Mouse (Mus musculus) forebrain, embryonic 12.5 days (tissue): ENCODE data around the gene Zic5. TPM values are rescaled to one million over a fixed set of nuclear protein-coding genes. Genes with fewer than 3 reads are reported as not detected.

Experiments used
- ATAC-seq: fragments of 200-750 bp; cut with Nextera tagmentation; 2 replicates; pipeline ENCODE4 v1.8.0; 2017; ENCODE audit warnings: moderate TSS enrichment; ENCODE audit not compliant: low FRiP score
- H3K27ac ChIP-seq: fragments of 300-500 bp; sonication (generic); 2 replicates; pipeline ENCODE4 v1.5.1; 2016; ENCODE audit warnings: mild to moderate bottlenecking
- H3K27me3 ChIP-seq: fragments of 300-500 bp; sonication (generic); 2 replicates; pipeline ENCODE4 v1.6.1; 2016; ENCODE audit warnings: mild to moderate bottlenecking
- H3K36me3 ChIP-seq: fragments of 300-500 bp; sonication (generic); replicated peaks from 2 replicates; pipeline ENCODE4 v1.6.1; 2016; ENCODE audit warnings: mild to moderate bottlenecking
- H3K4me1 ChIP-seq: fragments of 300-500 bp; sonication (generic); 2 replicates; pipeline ENCODE4 v1.6.1; 2016
- H3K4me2 ChIP-seq: fragments of 300-500 bp; sonication (generic); 2 replicates; pipeline ENCODE4 v1.6.1; 2016; ENCODE audit warnings: mild to moderate bottlenecking, moderate library complexity
- H3K4me3 ChIP-seq: fragments of 300-500 bp; sonication (generic); replicated peaks from 2 replicates; pipeline ENCODE4 v1.5.1; 2016; ENCODE audit warnings: mild to moderate bottlenecking
- H3K9ac ChIP-seq: fragments of 300-500 bp; sonication (generic); 2 replicates; pipeline ENCODE4 v1.6.1; 2016; ENCODE audit warnings: mild to moderate bottlenecking
- H3K9me3 ChIP-seq: fragments of 300-500 bp; sonication (generic); 2 replicates; pipeline ENCODE4 v1.6.1; 2016
- WGBS: fragments of 180-500 bp; shearing (Covaris S2); methylation state at CpG from one replicate; pipeline ENCODE4 v1.1.7; 2016; 5-methylcytosine and 5-hydroxymethylcytosine counted together
- polyA plus RNA-seq: library from polyadenylated mRNA; unstranded; fragments of >200 nt; fragmentation: Nextera tagmentation; extraction: Ambion mirVana; gene quantifications from 2 replicates; pipeline ENCODE4 v1.2.1, GENCODE M21; 2016

Zic5 gene
- polyA plus RNA-seq, 1 experiment from 2014 or later: 25.8 TPM

DNA sequence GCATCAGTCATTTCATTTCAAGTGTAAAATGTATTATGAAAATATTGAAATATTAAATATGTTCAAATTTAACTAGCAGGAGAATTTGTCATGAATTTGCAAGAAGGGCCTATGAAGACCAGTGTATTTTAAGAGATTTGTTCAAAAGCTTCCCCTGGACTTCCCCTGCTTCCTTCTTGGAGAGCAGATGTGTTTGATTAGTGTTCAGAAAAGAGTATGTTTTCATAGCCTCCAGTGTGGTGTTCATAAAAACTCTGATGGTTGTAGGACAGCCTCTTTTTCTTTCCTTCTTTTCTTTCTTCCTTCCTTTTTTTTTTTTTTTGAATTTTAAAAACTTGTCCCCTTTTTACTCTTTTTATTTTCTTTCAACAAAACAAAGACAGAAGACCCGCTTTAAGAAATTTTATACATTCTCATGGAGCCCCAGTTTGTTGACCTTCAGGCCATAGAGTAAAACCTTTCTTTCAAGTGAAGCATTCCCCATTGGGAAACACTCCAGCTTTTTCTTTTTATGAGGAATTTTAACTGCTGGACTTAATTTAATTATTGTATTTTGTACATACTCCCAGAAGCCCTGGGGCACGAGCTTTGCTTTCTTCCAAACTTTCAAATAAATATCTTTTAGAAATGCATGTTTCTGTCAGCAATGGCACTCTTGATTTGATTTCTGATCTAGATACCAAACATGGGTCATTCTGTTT, 52.5 kb downstream of the Zic5 start:
- Histone ChIP-seq H3K4me1 (peaks cover 13% of the 10 kb centered on the region), H3K27ac (no peak overlapping the region), H3K4me3 (no peak overlapping the region), H3K4me2 (no peak overlapping the region), H3K9me3 (no peaks in the 10 kb centered on the region), H3K9ac (no peak overlapping the region), H3K36me3 (no peaks in the 10 kb centered on the region), H3K27me3 (peaks cover 38% of the 10 kb centered on the region)
- WGBS: 56% methylated on average over 2 of the region's 2 CpGs
- ATAC-seq: no peak

Other genes starting within 250 kb of the Zic5 start
- gene Gm5089, start 14.6 kb downstream of the Zic5 start, polyA plus RNA-seq: 1.6 and 2.1 TPM in 2 replicates
- 12.7 and 16.3 TPM in 2 replicates for gene Zic2, start 9.8 kb upstream of the Zic5 start, polyA plus RNA-seq
- gene Gm10837, start 24.9 kb upstream of the Zic5 start, polyA plus RNA-seq: 0.36 and 0.59 TPM in 2 replicates
- 34.7 and 38.6 TPM in 2 replicates for gene Pcca, start 68.6 kb upstream of the Zic5 start, polyA plus RNA-seq